Mouse (Mus musculus): Measurements from ENCODE around the gene Tsks.

DNA sequence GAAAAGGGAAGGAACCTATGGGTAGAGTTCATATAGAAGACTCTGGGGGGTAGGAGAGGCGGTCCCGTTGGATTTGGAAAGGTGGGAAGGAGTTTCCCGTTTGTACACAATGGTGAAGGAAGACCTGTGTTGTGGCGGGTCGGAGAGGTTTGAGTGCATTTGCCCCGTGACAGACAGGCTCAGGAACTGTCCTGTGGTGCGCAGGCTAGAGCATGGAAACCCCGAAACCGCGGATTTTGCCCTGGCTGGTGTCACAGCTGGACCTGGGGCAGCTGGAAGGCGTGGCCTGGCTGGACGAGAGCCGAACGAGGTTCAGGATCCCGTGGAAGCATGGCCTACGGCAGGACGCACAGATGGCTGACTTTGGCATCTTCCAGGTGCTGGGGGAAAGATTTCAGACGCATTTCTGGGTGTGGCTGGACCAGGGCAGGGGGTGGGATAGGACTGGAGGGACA lies 55.5 kb downstream of the Tsks start, which contains the start of gene Bcl2l12:
- TF ChIP-seq GATA1 (IDR thresholded peaks at IDR 0.05; ENCODE audit: borderline replicate concordance, low read length) (no peak), FLI1 (IDR thresholded peaks at IDR 0.05; ENCODE audit: low read length) (no peak)
